Mouse (Mus musculus) induced T-regulatory cell, adult 2 months (primary cell): ENCODE data around the gene Alg1.

Source experiments
- DNase-seq: peaks from one replicate; pipeline ENCODE4 v3.0.0-alpha.2; 2012; ENCODE audit warnings: low read depth

Alg1 gene

GRCm38 (mm10) chr16:5242355-5242754 lies 8.9 kb downstream of the Alg1 start:
- DNase-seq: no peak

- no peak for DNase-seq
These were observed 9.5 kb downstream of the Alg1 start for GRCm38 (mm10) chr16:5242882-5243281.

GRCm38 (mm10) chr16:5244411-5244810 lies 11.0 kb downstream of the Alg1 start:
- DNase-seq: peak; percentile 71

- DNase-seq: no peak
These were observed 17.5 kb downstream of the Alg1 start for GRCm38 (mm10) chr16:5250891-5251290.

- no peak for DNase-seq
These were observed 18.8 kb downstream of the Alg1 start for GRCm38 (mm10) chr16:5252260-5252659.

GRCm38 (mm10) chr16:5254346-5255025 lies 21.1 kb downstream of the Alg1 start:
- DNase-seq: peak; percentile 93

GRCm38 (mm10) chr16:5255081-5255740 lies 21.8 kb downstream of the Alg1 start:
- DNase-seq: peak; percentile 61

GRCm38 (mm10) chr16:5255779-5256496 lies 22.5 kb downstream of the Alg1 start, which contains the start of gene Eef2kmt:
Gene Eef2kmt, minus strand, starts transcription at chr16:5255983.
- DNase-seq: peak; percentile 100

GRCm38 (mm10) chr16:5263156-5263555 lies 29.7 kb downstream of the Alg1 start:
- no peak for DNase-seq

GRCm38 (mm10) chr16:5263926-5264325 lies 30.5 kb downstream of the Alg1 start:
- no peak for DNase-seq

- no peak for DNase-seq
These were observed 38.1 kb downstream of the Alg1 start for GRCm38 (mm10) chr16:5271411-5272035.

- no peak for DNase-seq
These were observed 39.0 kb downstream of the Alg1 start for GRCm38 (mm10) chr16:5272371-5272770.

GRCm38 (mm10) chr16:5279571-5280222 lies 46.3 kb downstream of the Alg1 start:
- no peak for DNase-seq

GRCm38 (mm10) chr16:5282686-5283085 lies 49.3 kb downstream of the Alg1 start:
- no peak for DNase-seq

GRCm38 (mm10) chr16:5285376-5285775 lies 52.0 kb downstream of the Alg1 start:
- DNase-seq: no peak
